Mouse (Mus musculus) testis, adult 2 months (tissue): ENCODE results near the gene Rptor.

ENCODE experiments used
- CTCF ChIP-seq: fragments of 200-500 bp; IDR thresholded peaks from 2 replicates; pipeline ENCODE4 v1.5.1; 2012; ENCODE audit warnings: low read depth, mild to moderate bottlenecking, inconsistent platforms, low read length, moderate library complexity; ENCODE audit not compliant: control insufficient read depth, insufficient read depth, insufficient replicate concordance
- POLR2A ChIP-seq: fragments of 200-500 bp; IDR thresholded peaks from 2 replicates; pipeline ENCODE4 v1.6.1; 2012; ENCODE audit warnings: low read depth, mild to moderate bottlenecking, inconsistent platforms, low read length, moderate library complexity; ENCODE audit not compliant: control insufficient read depth

DNA sequence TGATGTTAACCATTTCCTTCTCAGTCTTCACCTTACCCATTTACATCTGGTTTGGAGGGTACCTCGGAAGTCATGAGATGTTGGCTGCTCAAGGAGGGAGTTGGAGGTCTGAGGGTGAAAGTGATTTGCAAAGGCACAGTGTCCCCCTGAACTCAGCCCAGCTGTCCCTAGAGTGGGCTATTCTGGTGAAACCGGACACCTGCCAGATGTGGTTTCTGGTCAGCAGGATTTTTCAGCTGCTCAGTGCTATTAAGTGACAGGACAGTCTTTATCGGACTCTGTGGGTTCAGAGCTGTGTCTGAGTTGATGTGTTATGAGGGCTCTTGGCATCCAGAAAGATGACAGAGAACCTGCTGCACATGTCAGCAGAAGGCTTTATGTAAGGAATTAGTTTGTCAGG is 18.6 kb downstream of the Rptor start:
- TF ChIP-seq CTCF (no peak), POLR2A (no peak)
